Mouse (Mus musculus): ENCODE measurements around the gene Gucy2d.

- no peak for TF ChIP-seq CTCF (IDR thresholded peaks at IDR 0.05; ENCODE audit: borderline replicate concordance, extremely low read depth, insufficient read depth, insufficient read length)
- TF ChIP-seq POLR2A (IDR thresholded peaks at IDR 0.05; ENCODE audit: borderline replicate concordance, extremely low read depth, insufficient read depth, insufficient read length, poor library complexity, severe bottlenecking), result no peak
Measured at GRCm38 (mm10) chr7:98524869-98525699, 84.9 kb downstream of the Gucy2d start.

All from brain, embryonic 14.5 days (tissue).